Mouse (Mus musculus): ENCODE measurements around the gene Klhl42. TPM values are rescaled to one million over a fixed set of nuclear protein-coding genes. Genes with fewer than 3 reads are reported as not detected.

The Klhl42 gene
- polyA plus RNA-seq, 1 experiment from 2014 or later, result 6.3 TPM

- no peaks in the 10 kb centered on the region for H3K27me3 ChIP-seq (replicated peaks; ENCODE audit: control insufficient read depth, insufficient read depth, low read length)
- no peak overlapping the region for H3K9ac ChIP-seq (ENCODE audit: low read length)
- H3K4me3 ChIP-seq (ENCODE audit: low read depth, low read length), result no peak overlapping the region
- no peak for ATAC-seq
- no peak overlapping the region for H3K4me2 ChIP-seq (ENCODE audit: low read length)
- H3K27ac ChIP-seq (ENCODE audit: low read depth, low read length), result no peak overlapping the region
- H3K9me3 ChIP-seq (replicated peaks; ENCODE audit: control insufficient read depth, low read length), result no peaks in the 10 kb centered on the region
- 85% methylated on average over 3 of the region's 3 CpGs for WGBS
- DNase-seq (ENCODE audit: low spot score), result no peak
- peaks cover 8% of the 10 kb centered on the region; the same call in 1 of the 2 replicates for H3K36me3 ChIP-seq (ENCODE audit: control insufficient read depth, insufficient read depth, low read length)
- H3K4me1 ChIP-seq (ENCODE audit: control insufficient read depth, insufficient read depth, low read length), result peaks cover 9% of the 10 kb centered on the region
Measured at GRCm38 (mm10) chr6:147096934-147097333, 5.8 kb downstream of the Klhl42 start.

- no peak for DNase-seq (ENCODE audit: low spot score)
- ATAC-seq, result no peak
- Histone ChIP-seq H3K9ac (ENCODE audit: low read length) (no peak overlapping the region), H3K27ac (ENCODE audit: low read depth, low read length) (no peak overlapping the region), H3K27me3 (replicated peaks; ENCODE audit: control insufficient read depth, insufficient read depth, low read length) (no peaks in the 10 kb centered on the region), H3K4me3 (ENCODE audit: low read depth, low read length) (no peak overlapping the region), H3K4me1 (ENCODE audit: control insufficient read depth, insufficient read depth, low read length) (peaks cover 7% of the 10 kb centered on the region), H3K4me2 (ENCODE audit: low read length) (no peak overlapping the region), H3K9me3 (replicated peaks; ENCODE audit: control insufficient read depth, low read length) (no peaks in the 10 kb centered on the region), H3K36me3 (ENCODE audit: control insufficient read depth, insufficient read depth, low read length) (peaks cover 8% of the 10 kb centered on the region; the same call in 1 of the 2 replicates)
- 53% methylated on average over 8 of the region's 8 CpGs for WGBS
Measured at GRCm38 (mm10) chr6:147097346-147097929, 6.3 kb downstream of the Klhl42 start.

GRCm38 (mm10) chr6:147099458-147100277, 8.5 kb downstream of the Klhl42 start:
- DNase-seq (ENCODE audit: low spot score), result no peak

GRCm38 (mm10) chr6:147102293-147102692, 11.1 kb downstream of the Klhl42 start:
- Histone ChIP-seq H3K36me3 (ENCODE audit: control insufficient read depth, insufficient read depth, low read length) (peaks cover 16% of the 10 kb centered on the region), H3K27me3 (replicated peaks; ENCODE audit: control insufficient read depth, insufficient read depth, low read length) (no peaks in the 10 kb centered on the region), H3K4me3 (ENCODE audit: low read depth, low read length) (no peak overlapping the region), H3K27ac (ENCODE audit: low read depth, low read length) (no peak overlapping the region), H3K9ac (ENCODE audit: low read length) (no peak overlapping the region), H3K4me2 (ENCODE audit: low read length) (no peak overlapping the region), H3K9me3 (replicated peaks; ENCODE audit: control insufficient read depth, low read length) (no peaks in the 10 kb centered on the region), H3K4me1 (ENCODE audit: control insufficient read depth, insufficient read depth, low read length) (no peaks in the 10 kb centered on the region)
- 86% methylated on average over 3 of the region's 3 CpGs for WGBS
- no peak for ATAC-seq
- DNase-seq (ENCODE audit: low spot score), result no peak

More at GRCm38 (mm10) chr6:147099458-147100277, 8.5 kb downstream of the Klhl42 start:
- H3K9me3 ChIP-seq (replicated peaks; ENCODE audit: control insufficient read depth, low read length), result no peaks in the 10 kb centered on the region
- no peak overlapping the region for H3K4me2 ChIP-seq (ENCODE audit: low read length)
- ATAC-seq, result no peak
- H3K36me3 ChIP-seq (ENCODE audit: control insufficient read depth, insufficient read depth, low read length), result peaks cover 18% of the 10 kb centered on the region
- no peak overlapping the region for H3K27ac ChIP-seq (ENCODE audit: low read depth, low read length)
- H3K4me1 ChIP-seq (ENCODE audit: control insufficient read depth, insufficient read depth, low read length), result peaks cover under 1% of the 10 kb centered on the region; the same call in 1 of the 2 replicates
- WGBS, result 86% methylated on average over 19 of the region's 19 CpGs
- H3K4me3 ChIP-seq (ENCODE audit: low read depth, low read length), result no peak overlapping the region
- no peak overlapping the region for H3K9ac ChIP-seq (ENCODE audit: low read length)
- H3K27me3 ChIP-seq (replicated peaks; ENCODE audit: control insufficient read depth, insufficient read depth, low read length), result no peaks in the 10 kb centered on the region

GRCm38 (mm10) chr6:147105529-147105928, 14.3 kb downstream of the Klhl42 start:
- Histone ChIP-seq H3K4me2 (ENCODE audit: low read length) (no peak overlapping the region), H3K4me3 (ENCODE audit: low read depth, low read length) (no peak overlapping the region), H3K27ac (ENCODE audit: low read depth, low read length) (no peak overlapping the region), H3K4me1 (ENCODE audit: control insufficient read depth, insufficient read depth, low read length) (no peaks in the 10 kb centered on the region), H3K27me3 (replicated peaks; ENCODE audit: control insufficient read depth, insufficient read depth, low read length) (no peaks in the 10 kb centered on the region), H3K9ac (ENCODE audit: low read length) (no peak overlapping the region), H3K36me3 (ENCODE audit: control insufficient read depth, insufficient read depth, low read length) (peaks cover 39% of the 10 kb centered on the region), H3K9me3 (replicated peaks; ENCODE audit: control insufficient read depth, low read length) (no peaks in the 10 kb centered on the region)
- DNase-seq (ENCODE audit: low spot score) (no peak), ATAC-seq (0 out of 2 replicates have a peak, but pooled peaks have one; percentile 18)
- WGBS, result 100% methylated on average over 1 of the region's 1 CpGs

- H3K9me3 ChIP-seq (replicated peaks; ENCODE audit: control insufficient read depth, low read length), result no peaks in the 10 kb centered on the region
- WGBS, result 96% methylated on average over 6 of the region's 6 CpGs
- no peaks in the 10 kb centered on the region for H3K27me3 ChIP-seq (replicated peaks; ENCODE audit: control insufficient read depth, insufficient read depth, low read length)
- no peak overlapping the region for H3K9ac ChIP-seq (ENCODE audit: low read length)
- no peak overlapping the region for H3K27ac ChIP-seq (ENCODE audit: low read depth, low read length)
- peaks cover 37% of the 10 kb centered on the region for H3K36me3 ChIP-seq (ENCODE audit: control insufficient read depth, insufficient read depth, low read length)
- DNase-seq (ENCODE audit: low spot score) (no peak), ATAC-seq (no peak)
- H3K4me1 ChIP-seq (ENCODE audit: control insufficient read depth, insufficient read depth, low read length), result no peaks in the 10 kb centered on the region
- H3K4me2 ChIP-seq (ENCODE audit: low read length), result no peak overlapping the region
- no peak overlapping the region for H3K4me3 ChIP-seq (ENCODE audit: low read depth, low read length)
Measured at GRCm38 (mm10) chr6:147106716-147107115, 15.5 kb downstream of the Klhl42 start.

GRCm38 (mm10) chr6:147109283-147109682, 18.1 kb downstream of the Klhl42 start:
- H3K9ac ChIP-seq (ENCODE audit: low read length), result no peak overlapping the region
- WGBS, result 80% methylated on average over 7 of the region's 7 CpGs
- H3K27me3 ChIP-seq (replicated peaks; ENCODE audit: control insufficient read depth, insufficient read depth, low read length), result no peaks in the 10 kb centered on the region
- ATAC-seq (no peak), DNase-seq (ENCODE audit: low spot score) (no peak)
- no peaks in the 10 kb centered on the region for H3K4me1 ChIP-seq (ENCODE audit: control insufficient read depth, insufficient read depth, low read length)
- H3K4me2 ChIP-seq (ENCODE audit: low read length), result no peak overlapping the region
- H3K9me3 ChIP-seq (replicated peaks; ENCODE audit: control insufficient read depth, low read length), result no peaks in the 10 kb centered on the region
- H3K4me3 ChIP-seq (ENCODE audit: low read depth, low read length), result no peak overlapping the region
- H3K36me3 ChIP-seq (ENCODE audit: control insufficient read depth, insufficient read depth, low read length), result peaks cover 28% of the 10 kb centered on the region
- H3K27ac ChIP-seq (ENCODE audit: low read depth, low read length), result no peak overlapping the region

GRCm38 (mm10) chr6:147116579-147116978, 25.4 kb downstream of the Klhl42 start:
- 8% methylated on average over 10 of the region's 10 CpGs for WGBS
- no peaks in the 10 kb centered on the region for H3K4me1 ChIP-seq (ENCODE audit: control insufficient read depth, insufficient read depth, low read length)
- H3K4me3 ChIP-seq (ENCODE audit: low read depth, low read length), result no peak overlapping the region

GRCm38 (mm10) chr6:147117764-147118163, 26.6 kb downstream of the Klhl42 start:
- Histone ChIP-seq H3K27ac (ENCODE audit: low read depth, low read length) (no peak overlapping the region), H3K36me3 (ENCODE audit: control insufficient read depth, insufficient read depth, low read length) (no peaks in the 10 kb centered on the region), H3K4me2 (ENCODE audit: low read length) (no peak overlapping the region), H3K4me1 (ENCODE audit: control insufficient read depth, insufficient read depth, low read length) (no peaks in the 10 kb centered on the region), H3K9me3 (replicated peaks; ENCODE audit: control insufficient read depth, low read length) (no peaks in the 10 kb centered on the region), H3K9ac (ENCODE audit: low read length) (no peak overlapping the region), H3K27me3 (replicated peaks; ENCODE audit: control insufficient read depth, insufficient read depth, low read length) (no peaks in the 10 kb centered on the region), H3K4me3 (ENCODE audit: low read depth, low read length) (no peak overlapping the region)
- ATAC-seq (no peak), DNase-seq (ENCODE audit: low spot score) (no peak)
- WGBS, result 97% methylated on average over 7 of the region's 7 CpGs

More at GRCm38 (mm10) chr6:147116579-147116978, 25.4 kb downstream of the Klhl42 start:
- ATAC-seq, result peak; percentile 83
- H3K27ac ChIP-seq (ENCODE audit: low read depth, low read length), result no peak overlapping the region
- DNase-seq (ENCODE audit: low spot score), result peak; percentile 87
- H3K36me3 ChIP-seq (ENCODE audit: control insufficient read depth, insufficient read depth, low read length), result no peaks in the 10 kb centered on the region
- H3K9me3 ChIP-seq (replicated peaks; ENCODE audit: control insufficient read depth, low read length), result no peaks in the 10 kb centered on the region
- no peak overlapping the region for H3K9ac ChIP-seq (ENCODE audit: low read length)
- H3K27me3 ChIP-seq (replicated peaks; ENCODE audit: control insufficient read depth, insufficient read depth, low read length), result no peaks in the 10 kb centered on the region
- no peak overlapping the region for H3K4me2 ChIP-seq (ENCODE audit: low read length)
